Mouse (Mus musculus): ENCODE measurements around the gene Galp. TPM values are rescaled to one million over a fixed set of nuclear protein-coding genes. Genes with fewer than 3 reads are reported as not detected.

Galp gene
- total RNA-seq (2018; cell fraction: chromatin; rRNA removed), result not detected
- total RNA-seq (2018; cell fraction: cytosol; rRNA removed), result not detected
- total RNA-seq (2018; cell fraction: nucleus; rRNA removed), result not detected
- not detected in 3 replicates for polyA plus RNA-seq (2018)

- no peaks in the 10 kb centered on the region for H3K36me3 ChIP-seq (ENCODE audit: inconsistent target)
- no peak within 1 kb of the TSS for H3K4me3 ChIP-seq (ENCODE audit: inconsistent target)
- H3K79me2 ChIP-seq (ENCODE audit: inconsistent target), result no peaks in the 10 kb centered on the region
- WGBS (ENCODE audit: missing documents), result 46% methylated on average over 3 of the region's 3 CpGs
- H3K27ac ChIP-seq, result no peak within 1 kb of the TSS
Measured at GRCm38 (mm10) chr7:6196790-6197189, at the start of gene Galp. Gene Galp (plus strand): TSS chr7:6197090.

- 85% methylated on average over 5 of the region's 5 CpGs for WGBS (ENCODE audit: missing documents)
- Histone ChIP-seq H3K4me3 (ENCODE audit: inconsistent target) (no peak overlapping the region), H3K36me3 (ENCODE audit: inconsistent target) (no peaks in the 10 kb centered on the region), H3K79me2 (ENCODE audit: inconsistent target) (peaks cover 99% of the 10 kb centered on the region), H3K27ac (no peak overlapping the region)
Measured at GRCm38 (mm10) chr7:6147688-6148087, 49.2 kb upstream of the Galp start.

GRCm38 (mm10) chr7:6151266-6151665, 45.6 kb upstream of the Galp start:
- peaks cover 90% of the 10 kb centered on the region for H3K79me2 ChIP-seq (ENCODE audit: inconsistent target)
- H3K4me3 ChIP-seq (ENCODE audit: inconsistent target), result no peak overlapping the region
- 63% methylated on average over 1 of the region's 1 CpGs for WGBS (ENCODE audit: missing documents)
- no peaks in the 10 kb centered on the region for H3K36me3 ChIP-seq (ENCODE audit: inconsistent target)
- peak overlapping the region; percentile 89 for H3K27ac ChIP-seq

GRCm38 (mm10) chr7:6152036-6152435, 44.9 kb upstream of the Galp start:
- no peak overlapping the region for H3K4me3 ChIP-seq (ENCODE audit: inconsistent target)
- peaks cover 83% of the 10 kb centered on the region for H3K79me2 ChIP-seq (ENCODE audit: inconsistent target)
- peak overlapping the region; percentile 89 for H3K27ac ChIP-seq
- WGBS (ENCODE audit: missing documents), result 94% methylated on average over 3 of the region's 3 CpGs
- H3K36me3 ChIP-seq (ENCODE audit: inconsistent target), result no peaks in the 10 kb centered on the region

GRCm38 (mm10) chr7:6153131-6153530, 43.8 kb upstream of the Galp start:
- H3K36me3 ChIP-seq (ENCODE audit: inconsistent target), result no peaks in the 10 kb centered on the region
- WGBS (ENCODE audit: missing documents), result 89% methylated on average over 3 of the region's 3 CpGs
- peaks cover 72% of the 10 kb centered on the region for H3K79me2 ChIP-seq (ENCODE audit: inconsistent target)
- H3K4me3 ChIP-seq (ENCODE audit: inconsistent target), result no peak overlapping the region
- H3K27ac ChIP-seq, result peak overlapping the region; percentile 82; the same call in 1 of the 2 replicates

GRCm38 (mm10) chr7:6154164-6154563, 42.7 kb upstream of the Galp start:
- no peaks in the 10 kb centered on the region for H3K36me3 ChIP-seq (ENCODE audit: inconsistent target)
- WGBS (ENCODE audit: missing documents), result 49% methylated on average over 5 of the region's 5 CpGs
- H3K27ac ChIP-seq, result peak overlapping the region; percentile 82
- peaks cover 61% of the 10 kb centered on the region for H3K79me2 ChIP-seq (ENCODE audit: inconsistent target)
- peak overlapping the region; percentile 56 for H3K4me3 ChIP-seq (ENCODE audit: inconsistent target)

- no peaks in the 10 kb centered on the region for H3K36me3 ChIP-seq (ENCODE audit: inconsistent target)
- peak overlapping the region; percentile 56 for H3K4me3 ChIP-seq (ENCODE audit: inconsistent target)
- H3K79me2 ChIP-seq (ENCODE audit: inconsistent target), result peaks cover 50% of the 10 kb centered on the region
- peak overlapping the region; percentile 82 for H3K27ac ChIP-seq
- 1% methylated on average over 68 of the region's 85 CpGs for WGBS (ENCODE audit: missing documents)
Measured at GRCm38 (mm10) chr7:6155031-6155872, 41.6 kb upstream of the Galp start.

GRCm38 (mm10) chr7:6155901-6156411, 40.9 kb upstream of the Galp start, which contains the start of gene Zfp787:
Gene Zfp787 (minus strand): TSS chr7:6155997.
- Histone ChIP-seq H3K36me3 (ENCODE audit: inconsistent target) (no peaks in the 10 kb centered on the region), H3K4me3 (ENCODE audit: inconsistent target) (peak within 1 kb of the TSS; percentile 57), H3K27ac (peak within 1 kb of the TSS; percentile 82), H3K79me2 (ENCODE audit: inconsistent target) (peaks cover 43% of the 10 kb centered on the region)
- WGBS (ENCODE audit: missing documents), result under 1% methylated on average over 50 of the region's 54 CpGs

- peak overlapping the region; percentile 78 for H3K27ac ChIP-seq
- H3K4me3 ChIP-seq (ENCODE audit: inconsistent target), result peak overlapping the region; percentile 57
- no peaks in the 10 kb centered on the region for H3K36me3 ChIP-seq (ENCODE audit: inconsistent target)
- H3K79me2 ChIP-seq (ENCODE audit: inconsistent target), result peaks cover 33% of the 10 kb centered on the region
- WGBS (ENCODE audit: missing documents), result 47% methylated on average over 7 of the region's 9 CpGs
Measured at GRCm38 (mm10) chr7:6156901-6157472, 39.9 kb upstream of the Galp start.

- WGBS (ENCODE audit: missing documents), result 33% methylated on average over 1 of the region's 1 CpGs
- H3K27ac ChIP-seq, result no peak overlapping the region
- peaks cover 28% of the 10 kb centered on the region for H3K79me2 ChIP-seq (ENCODE audit: inconsistent target)
- H3K36me3 ChIP-seq (ENCODE audit: inconsistent target), result no peaks in the 10 kb centered on the region
- H3K4me3 ChIP-seq (ENCODE audit: inconsistent target), result no peak overlapping the region
Measured at GRCm38 (mm10) chr7:6157479-6157878, 39.4 kb upstream of the Galp start.

GRCm38 (mm10) chr7:6159604-6160003, 37.3 kb upstream of the Galp start:
- H3K79me2 ChIP-seq (ENCODE audit: inconsistent target), result peaks cover 7% of the 10 kb centered on the region
- no peaks in the 10 kb centered on the region for H3K36me3 ChIP-seq (ENCODE audit: inconsistent target)
- no peak overlapping the region for H3K4me3 ChIP-seq (ENCODE audit: inconsistent target)
- WGBS (ENCODE audit: missing documents), result 100% methylated on average over 3 of the region's 3 CpGs
- H3K27ac ChIP-seq, result no peak overlapping the region

- Histone ChIP-seq H3K4me3 (ENCODE audit: inconsistent target) (no peak overlapping the region), H3K79me2 (ENCODE audit: inconsistent target) (no peaks in the 10 kb centered on the region), H3K36me3 (ENCODE audit: inconsistent target) (no peaks in the 10 kb centered on the region), H3K27ac (no peak overlapping the region)
- WGBS (ENCODE audit: missing documents), result 77% methylated on average over 3 of the region's 3 CpGs
Measured at GRCm38 (mm10) chr7:6161541-6161940, 35.3 kb upstream of the Galp start.

- H3K27ac ChIP-seq, result no peak overlapping the region
- no peak overlapping the region for H3K4me3 ChIP-seq (ENCODE audit: inconsistent target)
- H3K36me3 ChIP-seq (ENCODE audit: inconsistent target), result no peaks in the 10 kb centered on the region
- 100% methylated on average over 4 of the region's 4 CpGs for WGBS (ENCODE audit: missing documents)
- H3K79me2 ChIP-seq (ENCODE audit: inconsistent target), result no peaks in the 10 kb centered on the region
Measured at GRCm38 (mm10) chr7:6162172-6162571, 34.7 kb upstream of the Galp start.

GRCm38 (mm10) chr7:6164671-6165070, 32.2 kb upstream of the Galp start:
- Histone ChIP-seq H3K36me3 (ENCODE audit: inconsistent target) (no peaks in the 10 kb centered on the region), H3K79me2 (ENCODE audit: inconsistent target) (no peaks in the 10 kb centered on the region), H3K4me3 (ENCODE audit: inconsistent target) (no peak overlapping the region), H3K27ac (no peak overlapping the region)
- 75% methylated on average over 5 of the region's 5 CpGs for WGBS (ENCODE audit: missing documents)

- 82% methylated on average over 3 of the region's 3 CpGs for WGBS (ENCODE audit: missing documents)
- no peak overlapping the region for H3K4me3 ChIP-seq (ENCODE audit: inconsistent target)
- H3K36me3 ChIP-seq (ENCODE audit: inconsistent target), result no peaks in the 10 kb centered on the region
- peaks cover 18% of the 10 kb centered on the region for H3K79me2 ChIP-seq (ENCODE audit: inconsistent target)
- H3K27ac ChIP-seq, result peak overlapping the region; percentile 74
Measured at GRCm38 (mm10) chr7:6169403-6169802, 27.5 kb upstream of the Galp start.

All from macrophage (primary cell).